Mouse (Mus musculus) erythroblast, embryonic 14.5 days (primary cell): ENCODE data around the gene Gm49340. TPM values are rescaled to one million over a fixed set of nuclear protein-coding genes. Genes with fewer than 3 reads are reported as not detected.

ENCODE experiments used
- H3K27me3 ChIP-seq: 2 replicates; pipeline ENCODE4 v1.6.1; 2012; ENCODE audit warnings: inconsistent platforms; ENCODE audit not compliant: control insufficient read depth
- H3K36me3 ChIP-seq: 2 replicates; pipeline ENCODE4 v1.6.1; 2012; ENCODE audit warnings: mild to moderate bottlenecking, inconsistent platforms; ENCODE audit not compliant: control insufficient read depth
- H3K4me1 ChIP-seq: 2 replicates; pipeline ENCODE4 v1.6.1; 2012; ENCODE audit warnings: inconsistent platforms; ENCODE audit not compliant: control insufficient read depth
- H3K4me3 ChIP-seq: replicated peaks from 2 replicates; pipeline ENCODE3; 2012; ENCODE audit warnings: moderate library complexity, mild to moderate bottlenecking, inconsistent platforms
- H3K9me3 ChIP-seq: 2 replicates; pipeline ENCODE4 v1.6.1; 2012; ENCODE audit warnings: low read length, inconsistent platforms, mixed read lengths; ENCODE audit not compliant: control insufficient read depth
- GATA1 ChIP-seq: IDR thresholded peaks from 2 replicates; pipeline ENCODE4 v1.6.1; 2012; ENCODE audit warnings: low read length, inconsistent platforms, mixed read lengths
- TAL1 ChIP-seq: IDR thresholded peaks from 3 replicates; pipeline ENCODE4 v1.6.1; 2012; ENCODE audit warnings: low read length, inconsistent platforms, mixed read lengths
- polyA plus RNA-seq: library from polyadenylated mRNA; stranded (reverse); fragments of >175 nt; gene quantifications from 2 replicates; pipeline ENCODE4 v1.2.3, GENCODE M21; 2012

Gm49340 gene
- polyA plus RNA-seq, 1 experiment = not detected

DNA sequence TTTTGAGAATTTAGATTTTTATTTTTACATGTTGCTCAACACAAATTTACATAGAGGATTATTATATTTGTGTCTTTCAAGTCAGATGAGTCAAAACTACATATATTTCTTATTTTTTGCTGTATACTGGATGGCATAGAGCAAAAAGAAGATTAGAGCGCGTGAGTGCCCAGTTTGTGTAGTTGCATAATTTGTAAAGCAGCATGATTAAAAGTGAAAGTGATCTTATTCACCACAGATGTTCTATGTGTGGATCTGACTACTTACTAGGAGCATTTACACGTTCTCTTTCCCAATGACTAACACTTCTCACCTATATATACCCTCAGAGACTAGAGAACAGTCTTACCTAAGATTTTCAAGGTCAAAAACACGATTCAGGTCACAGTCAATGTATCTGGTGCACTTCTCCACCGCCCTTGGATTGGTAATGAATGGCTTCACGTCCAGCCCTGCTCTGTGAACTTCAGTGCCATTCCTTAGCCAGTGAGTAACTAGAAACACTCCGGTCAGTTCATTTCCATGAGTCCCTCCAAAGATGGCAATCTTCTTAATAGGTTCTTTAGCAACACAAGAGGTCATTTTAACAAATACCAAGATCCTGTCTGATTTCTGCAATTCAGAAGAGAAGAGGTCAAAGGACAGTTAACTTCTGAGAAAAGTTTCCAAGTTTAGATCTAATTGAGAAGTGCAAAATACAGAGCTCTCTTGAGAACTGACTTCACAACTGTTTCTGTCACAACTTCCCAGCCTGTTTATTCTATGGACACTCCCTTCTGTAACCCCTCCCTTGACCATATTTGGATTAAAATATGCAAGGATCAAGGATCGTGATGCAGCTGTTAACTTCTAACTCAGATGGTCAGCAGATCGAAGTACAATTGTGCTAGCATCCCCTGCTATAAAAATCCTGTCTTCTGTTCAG is 5.4 kb upstream of the Gm49340 start:
- H3K27me3 ChIP-seq = no peaks in the 10 kb centered on the region
- H3K9me3 ChIP-seq = peaks cover 1% of the 10 kb centered on the region; the same call in 1 of the 2 replicates
- no peaks in the 10 kb centered on the region for H3K36me3 ChIP-seq
- H3K4me3 ChIP-seq = no peak overlapping the region
- TF ChIP-seq TAL1 = no peak
- no peak for TF ChIP-seq GATA1
- H3K4me1 ChIP-seq = no peaks in the 10 kb centered on the region

DNA sequence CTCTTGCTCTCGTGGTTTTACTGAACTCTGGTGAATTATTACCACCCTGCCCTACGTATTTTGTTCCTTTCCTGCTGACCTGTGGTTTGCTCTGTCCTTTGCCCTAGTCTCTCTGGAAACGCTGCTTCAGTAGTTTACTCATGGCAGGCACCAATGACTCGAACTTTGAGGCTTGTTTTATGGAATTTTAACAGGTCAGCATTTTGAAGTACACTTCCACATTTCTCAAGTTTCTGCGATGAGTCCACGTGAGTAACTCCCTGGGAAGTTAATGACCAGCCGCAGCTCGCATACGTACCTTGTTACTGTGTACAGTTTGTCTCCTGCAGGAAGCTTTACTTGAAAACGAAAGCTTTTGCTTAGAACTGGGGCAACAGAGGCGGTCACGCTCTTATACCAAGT is 3.1 kb upstream of the Gm49340 start:
- peaks cover 9% of the 10 kb centered on the region; the same call in 1 of the 2 replicates for H3K9me3 ChIP-seq
- no peak for TF ChIP-seq GATA1
- TF ChIP-seq TAL1 = no peak

DNA sequence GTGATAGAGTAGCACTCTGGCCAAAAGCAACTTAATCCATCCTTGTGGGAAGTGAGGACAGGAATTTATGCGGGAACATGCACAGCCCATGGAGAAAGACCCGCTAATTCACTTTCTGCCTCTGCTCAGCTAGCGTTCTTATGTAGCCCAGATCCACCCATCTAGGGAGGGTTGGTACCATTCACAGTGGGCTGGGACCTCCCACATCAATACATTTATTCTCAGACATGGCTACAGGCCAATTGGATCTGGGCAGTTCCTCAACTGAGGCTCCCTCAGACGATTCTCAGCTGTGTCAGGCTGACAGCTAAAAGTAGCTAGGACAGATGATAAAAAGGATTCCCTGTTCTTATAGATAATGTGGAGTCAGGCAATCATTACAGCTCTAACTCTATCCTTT is 2.2 kb upstream of the Gm49340 start:
- H3K4me1 ChIP-seq = no peaks in the 10 kb centered on the region
- no peaks in the 10 kb centered on the region for H3K27me3 ChIP-seq
- H3K9me3 ChIP-seq = peaks cover 9% of the 10 kb centered on the region; the same call in 1 of the 2 replicates
- TF ChIP-seq GATA1 = no peak
- no peak for TF ChIP-seq TAL1
- H3K4me3 ChIP-seq = no peak overlapping the region
- H3K36me3 ChIP-seq = no peaks in the 10 kb centered on the region

More for the DNA sequence above, 3.1 kb upstream of the Gm49340 start:
- no peaks in the 10 kb centered on the region for H3K36me3 ChIP-seq
- no peaks in the 10 kb centered on the region for H3K27me3 ChIP-seq
- H3K4me1 ChIP-seq = no peaks in the 10 kb centered on the region
- no peak overlapping the region for H3K4me3 ChIP-seq

DNA sequence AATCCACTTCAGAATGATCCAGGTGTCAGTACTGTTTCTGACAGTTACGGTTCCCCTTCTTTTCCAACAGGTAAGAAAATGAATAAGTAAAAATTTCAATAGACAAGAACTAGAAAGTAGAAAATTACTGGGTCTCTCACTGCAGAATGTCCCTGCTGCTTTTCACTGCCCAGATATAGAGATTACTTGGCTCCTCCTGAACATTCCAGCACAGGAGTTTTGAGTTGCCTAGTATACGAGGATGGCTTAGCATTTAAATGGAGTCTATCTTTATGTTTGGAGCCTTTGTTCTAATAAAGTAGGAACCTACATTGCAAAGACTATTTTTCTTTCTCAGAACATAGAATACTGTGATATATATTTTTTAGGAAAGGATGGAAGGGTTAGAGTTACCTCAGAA is 3.8 kb downstream of the Gm49340 start:
- H3K4me3 ChIP-seq = no peak overlapping the region
- TF ChIP-seq TAL1 (no peak), GATA1 (no peak)
- peaks cover 9% of the 10 kb centered on the region; the same call in 1 of the 2 replicates for H3K9me3 ChIP-seq
- no peaks in the 10 kb centered on the region for H3K36me3 ChIP-seq
- no peaks in the 10 kb centered on the region for H3K4me1 ChIP-seq
- H3K27me3 ChIP-seq = no peaks in the 10 kb centered on the region

DNA sequence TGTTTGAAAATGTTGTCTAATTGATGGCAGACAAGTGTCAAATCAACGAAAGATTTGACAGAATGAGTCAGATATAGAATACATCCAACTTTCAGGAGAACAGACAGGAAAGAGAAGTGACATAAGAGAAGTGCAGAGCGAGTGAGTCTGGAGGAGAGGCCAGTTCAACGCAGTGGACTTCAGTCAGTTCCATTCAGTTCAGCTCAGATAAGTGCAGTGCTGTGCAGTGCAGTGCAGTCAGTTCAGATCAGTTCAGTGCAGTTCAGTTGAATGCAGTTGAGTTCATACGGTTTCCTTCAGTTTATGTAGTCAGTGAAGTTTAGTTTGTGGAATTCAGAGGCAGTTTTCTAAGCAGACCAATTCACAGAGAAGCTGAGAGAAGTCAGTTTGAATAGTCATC is 7.4 kb downstream of the Gm49340 start:
- no peak for TF ChIP-seq TAL1
- TF ChIP-seq GATA1 = no peak
- Histone ChIP-seq H3K4me1 (no peaks in the 10 kb centered on the region), H3K36me3 (no peaks in the 10 kb centered on the region), H3K4me3 (no peak overlapping the region), H3K9me3 (no peaks in the 10 kb centered on the region), H3K27me3 (no peaks in the 10 kb centered on the region)

DNA sequence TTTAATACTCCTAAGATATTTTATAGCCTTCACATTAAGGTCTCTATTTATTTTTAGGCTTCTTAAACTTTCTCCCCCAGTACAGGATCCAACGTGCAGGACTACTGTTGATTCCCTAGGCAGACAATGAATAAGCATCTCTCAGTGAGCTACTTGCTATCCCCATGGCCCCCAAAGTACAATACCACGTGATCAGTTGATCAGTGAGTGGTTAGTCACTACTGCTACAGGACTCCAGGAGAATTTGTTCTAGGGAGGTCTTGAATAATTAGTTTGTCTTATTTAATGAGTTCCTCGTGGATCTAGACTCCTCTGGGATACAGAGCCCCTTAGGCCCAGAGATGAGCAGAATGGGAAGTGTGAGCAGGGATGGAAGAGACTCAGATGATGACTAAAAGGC is 20.9 kb downstream of the Gm49340 start, which contains the start of gene Olfr20:
TSS of gene Olfr20 (plus strand) at position 301 of the 400 bp plus-strand sequence.
- H3K4me3 ChIP-seq = no peak within 1 kb of the TSS
- no peaks in the 10 kb centered on the region for H3K36me3 ChIP-seq
- no peaks in the 10 kb centered on the region for H3K9me3 ChIP-seq
- no peak for TF ChIP-seq TAL1
- no peak for TF ChIP-seq GATA1
- no peaks in the 10 kb centered on the region for H3K4me1 ChIP-seq
- no peaks in the 10 kb centered on the region for H3K27me3 ChIP-seq

DNA sequence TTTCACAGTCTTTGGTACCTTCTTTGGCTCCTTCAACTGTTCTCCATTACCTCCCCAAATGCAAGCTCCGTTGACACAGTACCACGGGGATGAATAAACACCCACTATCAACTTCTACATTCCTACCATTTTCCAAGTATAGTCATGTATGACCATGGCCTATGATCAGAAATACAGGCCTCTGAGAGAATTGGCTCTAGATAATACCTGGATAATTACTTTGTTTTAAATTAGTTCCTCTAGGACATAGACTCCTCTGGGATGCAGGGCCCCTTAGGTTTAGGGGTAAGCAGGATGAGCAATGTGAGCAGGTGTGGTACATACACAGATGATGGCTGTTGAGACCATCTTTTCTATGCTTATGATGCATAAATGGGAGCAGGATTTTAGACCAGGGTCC is 41.4 kb downstream of the Gm49340 start, which contains the start of gene Olfr376:
TSS of gene Olfr376 (plus strand) at position 301 of the 400 bp plus-strand sequence.
- TF ChIP-seq TAL1 (no peak), GATA1 (no peak)
- Histone ChIP-seq H3K36me3 (no peaks in the 10 kb centered on the region), H3K4me1 (no peaks in the 10 kb centered on the region)

DNA sequence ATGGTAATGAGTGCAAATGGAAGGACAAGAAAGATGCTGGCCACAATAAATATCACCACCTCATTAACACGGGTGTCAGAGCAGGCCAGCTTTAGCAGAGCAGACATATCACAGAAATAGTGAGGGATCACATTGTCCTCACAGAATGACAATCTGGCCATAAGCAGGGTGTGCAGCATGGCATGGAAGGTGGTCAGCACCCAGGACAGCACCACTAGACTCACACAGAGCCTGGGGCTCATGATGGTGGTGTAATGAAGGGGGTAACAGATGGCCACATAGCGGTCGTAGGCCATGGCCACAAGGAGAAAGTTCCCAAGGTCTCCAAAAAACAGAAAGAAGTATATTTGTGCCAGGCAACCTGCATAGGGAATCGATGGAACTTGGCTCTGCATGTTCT is 65.8 kb downstream of the Gm49340 start:
- Histone ChIP-seq H3K4me3 (no peak overlapping the region), H3K36me3 (no peaks in the 10 kb centered on the region), H3K4me1 (no peaks in the 10 kb centered on the region), H3K27me3 (no peaks in the 10 kb centered on the region), H3K9me3 (0 out of 2 replicates have a peak, but pooled peaks cover 3% of the 10 kb centered on the region)
- TF ChIP-seq GATA1 = no peak
- TF ChIP-seq TAL1 = no peak

More for the DNA sequence above, 41.4 kb downstream of the Gm49340 start, which contains the start of gene Olfr376:
- no peak within 1 kb of the TSS for H3K4me3 ChIP-seq
- H3K9me3 ChIP-seq = no peaks in the 10 kb centered on the region; the same call in 1 of the 2 replicates
- no peaks in the 10 kb centered on the region for H3K27me3 ChIP-seq

DNA sequence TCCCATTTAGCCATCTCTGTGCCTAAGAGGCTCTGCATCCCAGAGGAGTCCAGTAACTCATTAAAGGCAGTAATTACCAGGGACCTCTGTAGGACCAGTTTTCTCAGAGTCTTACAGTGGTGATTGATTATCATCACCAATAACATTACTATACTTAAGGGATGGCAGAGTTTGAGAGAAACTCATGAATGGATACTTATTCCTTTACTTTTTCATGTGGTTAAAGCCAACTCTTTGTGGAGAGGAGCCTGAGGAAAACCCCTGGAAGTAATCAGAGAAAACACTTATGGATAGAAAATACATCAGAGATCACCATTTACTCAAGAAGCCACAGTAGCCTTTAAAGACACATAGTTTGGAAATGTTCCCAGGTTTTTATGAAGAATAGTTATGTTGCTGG is 70.0 kb downstream of the Gm49340 start, which contains the start of gene Olfr1:
TSS of gene Olfr1 (minus strand) at position 101 of the 400 bp plus-strand sequence.
- Histone ChIP-seq H3K36me3 (no peaks in the 10 kb centered on the region), H3K27me3 (no peaks in the 10 kb centered on the region), H3K4me1 (no peaks in the 10 kb centered on the region), H3K4me3 (no peak within 1 kb of the TSS), H3K9me3 (0 out of 2 replicates have a peak, but pooled peaks cover 3% of the 10 kb centered on the region)
- no peak for TF ChIP-seq GATA1
- TF ChIP-seq TAL1 = no peak

Other genes starting within 250 kb of the Gm49340 start
- not detected in 2 replicates for gene Itgae, start 239.2 kb upstream of the Gm49340 start, polyA plus RNA-seq
- gene Haspin, start 191.4 kb upstream of the Gm49340 start, polyA plus RNA-seq = 1.2 and 1.4 TPM in 2 replicates
- not detected in 2 replicates for gene P2rx5, start 169.3 kb upstream of the Gm49340 start, polyA plus RNA-seq
- 19.4 and 20.4 TPM in 2 replicates for gene Emc6, start 152.7 kb upstream of the Gm49340 start, polyA plus RNA-seq
- gene Tax1bp3, start 152.7 kb upstream of the Gm49340 start, polyA plus RNA-seq = 0.36 and 1.1 TPM in 2 replicates
- 0.35 and 0.54 TPM in 2 replicates for gene Ctns, start 130.7 kb upstream of the Gm49340 start, polyA plus RNA-seq
- 0.03 and 0.05 TPM in 2 replicates for gene Shpk, start 130.3 kb upstream of the Gm49340 start, polyA plus RNA-seq
- not detected in 2 replicates for gene Trpv1, start 95.4 kb upstream of the Gm49340 start, polyA plus RNA-seq
- gene Trpv3, start 62.4 kb upstream of the Gm49340 start, polyA plus RNA-seq = 0.01 TPM in 1 of 2 replicates, not detected in the other
- gene Aspa, start 145 bp upstream of the Gm49340 start, polyA plus RNA-seq = not detected in 2 replicates
- not detected in 2 replicates for gene Spata22, start within 50 bp of the Gm49340 start, polyA plus RNA-seq
- not detected in 2 replicates for gene Olfr20, start 21.0 kb downstream of the Gm49340 start, polyA plus RNA-seq
- gene Olfr376, start 41.5 kb downstream of the Gm49340 start, polyA plus RNA-seq = not detected in 2 replicates
- gene Olfr1, start 69.9 kb downstream of the Gm49340 start, polyA plus RNA-seq = not detected in 2 replicates
- not detected in 2 replicates for gene Olfr378, start 98.7 kb downstream of the Gm49340 start, polyA plus RNA-seq
- not detected in 2 replicates for gene Olfr380, start 127.8 kb downstream of the Gm49340 start, polyA plus RNA-seq
- not detected in 2 replicates for gene Olfr381, start 161.9 kb downstream of the Gm49340 start, polyA plus RNA-seq
- not detected in 2 replicates for gene Olfr382, start 187.5 kb downstream of the Gm49340 start, polyA plus RNA-seq